Mouse (Mus musculus): ENCODE data around the gene Grap. TPM values are rescaled to one million over a fixed set of nuclear protein-coding genes. Genes with fewer than 3 reads are reported as not detected.
A peak's percentile ranks its signal among the peaks of the same experiment; 100 is the strongest.

Gene Grap
- polyA plus RNA-seq, 1 experiment, result 119 TPM

- no peaks in the 10 kb centered on the region for H3K36me3 ChIP-seq (ENCODE audit: control insufficient read depth, insufficient read depth, low read length)
- H3K4me1 ChIP-seq (replicated peaks; ENCODE audit: control insufficient read depth, insufficient read depth, low read length), result peaks cover 44% of the 10 kb centered on the region
- TF ChIP-seq POLR2A (IDR thresholded peaks at IDR 0.05; ENCODE audit: control insufficient read depth, extremely low read depth, insufficient read depth, low read length, poor library complexity) (no peak), CTCF (IDR thresholded peaks at IDR 0.05; ENCODE audit: borderline replicate concordance, control insufficient read depth, extremely low read depth, insufficient read depth, low read length, poor library complexity) (no peak)
- no peak overlapping the region for H3K4me3 ChIP-seq (ENCODE audit: control insufficient read depth, insufficient read depth, low read length)
- H3K27me3 ChIP-seq (ENCODE audit: control insufficient read depth, insufficient read depth, low read length), result no peaks in the 10 kb centered on the region
- no peak for DNase-seq
- H3K27ac ChIP-seq (ENCODE audit: control insufficient read depth, insufficient read depth, low read length), result no peak overlapping the region
- 69% methylated on average over 11 of the region's 11 CpGs for WGBS
These were observed 8.3 kb upstream of the Grap start for GRCm38 (mm10) chr11:61644576-61645326.

GRCm38 (mm10) chr11:61645357-61645857 lies 7.7 kb upstream of the Grap start:
- Histone ChIP-seq H3K27me3 (ENCODE audit: control insufficient read depth, insufficient read depth, low read length) (no peaks in the 10 kb centered on the region), H3K27ac (ENCODE audit: control insufficient read depth, insufficient read depth, low read length) (no peak overlapping the region), H3K36me3 (ENCODE audit: control insufficient read depth, insufficient read depth, low read length) (no peaks in the 10 kb centered on the region), H3K4me1 (replicated peaks; ENCODE audit: control insufficient read depth, insufficient read depth, low read length) (peaks cover 47% of the 10 kb centered on the region), H3K4me3 (ENCODE audit: control insufficient read depth, insufficient read depth, low read length) (no peak overlapping the region)
- WGBS, result 75% methylated on average over 5 of the region's 5 CpGs
- no peak for DNase-seq
- TF ChIP-seq CTCF (IDR thresholded peaks at IDR 0.05; ENCODE audit: borderline replicate concordance, control insufficient read depth, extremely low read depth, insufficient read depth, low read length, poor library complexity) (no peak), POLR2A (IDR thresholded peaks at IDR 0.05; ENCODE audit: control insufficient read depth, extremely low read depth, insufficient read depth, low read length, poor library complexity) (no peak)

GRCm38 (mm10) chr11:61646499-61647039 lies 6.5 kb upstream of the Grap start:
- no peak for TF ChIP-seq POLR2A (IDR thresholded peaks at IDR 0.05; ENCODE audit: control insufficient read depth, extremely low read depth, insufficient read depth, low read length, poor library complexity)
- no peak for TF ChIP-seq CTCF (IDR thresholded peaks at IDR 0.05; ENCODE audit: borderline replicate concordance, control insufficient read depth, extremely low read depth, insufficient read depth, low read length, poor library complexity)
- H3K27me3 ChIP-seq (ENCODE audit: control insufficient read depth, insufficient read depth, low read length), result no peaks in the 10 kb centered on the region
- H3K27ac ChIP-seq (ENCODE audit: control insufficient read depth, insufficient read depth, low read length), result no peak overlapping the region
- no peaks in the 10 kb centered on the region for H3K36me3 ChIP-seq (ENCODE audit: control insufficient read depth, insufficient read depth, low read length)
- no peak overlapping the region for H3K4me3 ChIP-seq (ENCODE audit: control insufficient read depth, insufficient read depth, low read length)
- H3K4me1 ChIP-seq (replicated peaks; ENCODE audit: control insufficient read depth, insufficient read depth, low read length), result peaks cover 44% of the 10 kb centered on the region
- WGBS, result 76% methylated on average over 2 of the region's 2 CpGs
- DNase-seq, result no peak

- Histone ChIP-seq H3K27ac (ENCODE audit: control insufficient read depth, insufficient read depth, low read length) (no peak overlapping the region), H3K4me3 (ENCODE audit: control insufficient read depth, insufficient read depth, low read length) (no peak overlapping the region), H3K36me3 (ENCODE audit: control insufficient read depth, insufficient read depth, low read length) (no peaks in the 10 kb centered on the region), H3K4me1 (replicated peaks; ENCODE audit: control insufficient read depth, insufficient read depth, low read length) (peaks cover 42% of the 10 kb centered on the region), H3K27me3 (ENCODE audit: control insufficient read depth, insufficient read depth, low read length) (no peaks in the 10 kb centered on the region)
- 44% methylated on average over 10 of the region's 10 CpGs for WGBS
- TF ChIP-seq CTCF (IDR thresholded peaks at IDR 0.05; ENCODE audit: borderline replicate concordance, control insufficient read depth, extremely low read depth, insufficient read depth, low read length, poor library complexity) (no peak), POLR2A (IDR thresholded peaks at IDR 0.05; ENCODE audit: control insufficient read depth, extremely low read depth, insufficient read depth, low read length, poor library complexity) (no peak)
- no peak for DNase-seq
These were observed 5.8 kb upstream of the Grap start for GRCm38 (mm10) chr11:61647110-61647910.

GRCm38 (mm10) chr11:61647956-61648748 lies 4.9 kb upstream of the Grap start:
- 38% methylated on average over 6 of the region's 6 CpGs for WGBS
- Histone ChIP-seq H3K27me3 (ENCODE audit: control insufficient read depth, insufficient read depth, low read length) (no peaks in the 10 kb centered on the region), H3K36me3 (ENCODE audit: control insufficient read depth, insufficient read depth, low read length) (no peaks in the 10 kb centered on the region), H3K4me1 (replicated peaks; ENCODE audit: control insufficient read depth, insufficient read depth, low read length) (peaks cover 47% of the 10 kb centered on the region), H3K4me3 (ENCODE audit: control insufficient read depth, insufficient read depth, low read length) (no peak overlapping the region), H3K27ac (ENCODE audit: control insufficient read depth, insufficient read depth, low read length) (peak overlapping the region; percentile 24; the same call in 1 of the 2 replicates)
- DNase-seq, result no peak
- no peak for TF ChIP-seq CTCF (IDR thresholded peaks at IDR 0.05; ENCODE audit: borderline replicate concordance, control insufficient read depth, extremely low read depth, insufficient read depth, low read length, poor library complexity)
- no peak for TF ChIP-seq POLR2A (IDR thresholded peaks at IDR 0.05; ENCODE audit: control insufficient read depth, extremely low read depth, insufficient read depth, low read length, poor library complexity)
